Mouse (Mus musculus) gastrocnemius, adult 18-20 months (tissue): ENCODE measurements around the gene Src. TPM values are rescaled to one million over a fixed set of nuclear protein-coding genes. Genes with fewer than 3 reads are reported as not detected.

Experiments
- total RNA-seq, 2 experiments: library from RNA; stranded (reverse); gene quantifications; 2 replicates each; pipeline ENCODE4 v1.2.3; 2021

The Src gene
- total RNA-seq, 2 experiments from 2014 or later, result 2.8 to 3.0 TPM

Other genes starting within 250 kb of the Src start
- gene Rbl1, start 213.9 kb upstream of the Src start, total RNA-seq, result 1 to 10 TPM; 2.1 to 2.8 TPM
- gene Rpn2, start 139.4 kb upstream of the Src start, total RNA-seq, result 10 to 100 TPM; 78.2 to 84.6 TPM
- gene Mroh8, start 138.9 kb upstream of the Src start, total RNA-seq, result 1 to 10 TPM; 1.4 TPM
- gene Ghrh, start 70.9 kb upstream of the Src start, total RNA-seq, result not detected
- gene Manbal, start 50.9 kb upstream of the Src start, total RNA-seq, result 10 to 100 TPM; 15.2 to 15.9 TPM
- gene Nnat, start 141.6 kb downstream of the Src start, total RNA-seq, result 10 to 100 TPM in 1 of 2 experiments, 1 to 10 TPM in 1; 1.6 to 16.4 TPM
- gene Blcap, start 152.8 kb downstream of the Src start, total RNA-seq, result 10 to 100 TPM; 28.0 to 36.7 TPM